Mouse (Mus musculus) T-helper 17 cell (primary cell): ENCODE data around the gene Cnot9.
"Not testable (repeated sequence)": the region's sequence is repeated elsewhere in the genome, so short reads cannot be mapped to it uniquely, and the experiment has no call there.

Experiments
- in situ Hi-C, 2 experiments: fragments of 300-600 bp; cut with MboI, MseI; formaldehyde crosslinking; loops; 1 replicate in 1 of 2; 2 replicates in 1 of 2; pipeline ENCODE4 v1.15.1; 2025; ENCODE audit warnings: high pct_unique_total_duplicates in 2 of 2

Gene Cnot9

DNA sequence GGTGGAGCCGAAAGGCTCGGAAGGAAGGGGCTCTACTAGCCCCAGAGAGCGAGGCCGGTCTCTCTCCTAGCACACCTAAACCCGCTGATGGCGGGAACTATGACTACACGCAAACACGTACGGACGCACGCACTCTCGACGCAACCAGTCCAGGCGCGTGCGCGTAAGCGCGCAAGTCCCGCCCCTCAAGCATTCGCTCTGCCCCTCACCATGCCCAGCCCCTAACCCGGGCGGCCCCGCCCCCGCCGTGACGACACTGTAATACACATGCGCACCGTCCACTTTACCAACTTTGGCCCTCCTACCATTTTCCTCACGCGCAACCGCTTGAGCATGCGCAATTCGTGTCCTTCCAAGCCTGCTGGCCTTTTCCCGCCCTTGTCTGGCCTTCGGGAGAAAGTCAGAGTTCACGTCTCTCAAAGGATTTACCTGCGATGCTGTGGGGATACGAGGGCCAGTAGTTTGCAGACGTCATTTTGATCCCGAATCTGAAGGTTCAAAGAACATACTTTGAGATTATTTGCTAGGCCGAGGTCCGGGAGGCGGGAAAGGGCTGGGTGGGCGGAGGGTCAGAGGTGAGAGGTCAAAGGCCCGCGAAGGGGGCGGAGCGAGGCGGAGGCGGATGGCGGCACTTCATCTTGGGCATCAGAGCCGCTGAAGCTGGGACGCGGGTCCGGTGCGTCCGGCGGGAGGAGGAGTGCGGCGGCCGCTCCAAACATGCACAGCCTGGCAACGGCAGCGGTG, at the start of gene Cnot9:
Gene Cnot9, plus strand, starts transcription at position 338 of the 744 bp plus-strand sequence.
- in situ Hi-C loops = loop anchor here in 1 of 2 experiments (10.0 kb wide), 1 partner anchor 79 kb away; the partner anchor contains the start of genes Bcs1l and Zfp142

DNA sequence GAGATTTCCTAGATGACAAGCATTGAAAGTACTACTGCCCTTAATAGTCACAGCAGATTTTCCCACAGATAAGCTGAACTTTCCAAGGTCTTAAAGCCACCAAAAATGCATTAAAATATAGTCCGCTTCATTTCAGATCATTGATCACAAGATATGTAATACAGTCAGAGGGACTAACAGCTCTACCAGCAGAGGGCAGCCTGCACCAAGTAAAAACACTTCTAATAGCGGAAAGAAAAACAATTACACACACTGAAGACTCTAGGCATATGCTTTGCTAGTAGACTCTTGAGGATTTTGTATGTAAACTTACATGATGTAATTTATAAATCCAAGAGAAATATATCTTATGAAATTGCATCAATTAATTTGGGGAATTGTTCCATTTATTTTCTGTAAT, 45.6 kb upstream of the Cnot9 start:
- in situ Hi-C loops = no loop called here

DNA sequence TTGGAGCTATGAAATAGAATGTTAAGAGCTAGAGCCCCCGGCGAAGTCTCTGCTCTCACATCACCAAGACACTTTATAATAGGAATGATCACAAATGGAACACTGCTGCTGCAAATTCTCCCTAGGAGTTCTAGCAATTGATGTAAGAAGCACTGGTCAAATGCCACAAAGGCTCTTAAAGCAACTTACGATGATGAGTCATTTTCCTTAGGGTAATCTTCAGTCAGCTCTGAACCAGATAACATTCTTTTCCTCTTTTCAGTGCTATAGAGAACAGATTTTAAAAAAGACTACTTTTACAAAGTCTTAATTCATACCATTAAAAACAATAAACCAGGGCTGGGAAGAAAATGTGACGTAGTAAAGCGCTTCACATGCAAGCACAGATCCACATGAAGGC, 20.1 kb upstream of the Cnot9 start:
- in situ Hi-C loops = loop anchor here in 1 of 2 experiments (5.0 kb wide), 1 partner anchor 68 kb away; no protein-coding TSS in a partner anchor

- in situ Hi-C loops = loop anchor here in 1 of 2 experiments (10.0 kb wide), 1 partner anchor 84 kb away; the partner anchor contains the start of genes Bcs1l and Zfp142
These were observed 4.8 kb upstream of the Cnot9 start for GRCm38 (mm10) chr1:74501106-74501505.

- in situ Hi-C loops = loop anchor here in 1 of 2 experiments (10.0 kb wide), 1 partner anchor 79 kb away; the partner anchor contains the start of genes Bcs1l and Zfp142
These were observed 501 bp upstream of the Cnot9 start for GRCm38 (mm10) chr1:74505393-74505720.

DNA sequence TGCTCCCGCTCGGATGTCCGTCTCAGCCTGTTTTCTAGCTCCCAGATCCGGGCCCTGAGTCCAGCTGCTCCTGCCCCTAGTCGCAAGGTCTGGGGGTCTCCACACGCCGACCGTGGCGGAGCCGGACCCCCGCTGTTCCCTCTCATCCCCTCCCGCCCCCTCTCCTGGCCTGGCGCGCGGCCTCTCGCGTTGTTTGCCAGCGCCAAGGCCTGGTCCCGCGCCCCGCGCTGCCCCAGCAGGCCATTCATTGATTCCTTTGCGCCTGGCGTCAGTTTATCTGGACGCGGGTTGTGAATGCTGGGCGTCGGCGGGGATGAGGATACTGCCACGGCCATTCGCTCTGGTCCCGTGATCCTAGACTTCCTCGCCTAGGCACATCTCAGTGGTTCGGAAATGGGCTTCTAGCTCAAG, 618 bp downstream of the Cnot9 start:
- in situ Hi-C loops = loop anchor here in 1 of 2 experiments (10.0 kb wide), 1 partner anchor 78 kb away; the partner anchor contains the start of genes Bcs1l and Zfp142

DNA sequence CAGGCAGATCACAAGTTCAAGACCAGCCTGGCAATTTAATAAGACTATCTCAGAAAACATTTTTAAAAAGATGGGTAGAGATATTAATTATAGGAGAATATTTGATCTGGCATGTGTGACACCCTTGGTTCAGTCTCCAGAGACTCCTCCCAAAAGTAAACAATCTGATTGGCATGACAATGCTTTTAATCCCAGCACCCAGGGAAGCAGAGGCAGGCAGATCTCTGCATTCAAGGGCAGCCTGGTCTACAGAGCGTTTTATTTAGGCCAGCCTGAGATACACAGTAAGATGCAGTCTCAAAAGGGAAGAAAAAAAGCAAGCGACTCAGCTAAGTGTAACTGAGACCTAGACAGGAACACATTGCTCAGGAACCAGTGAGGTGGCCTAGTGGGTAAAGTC, 1.9 kb downstream of the Cnot9 start:
- in situ Hi-C loops = loop anchor here in 1 of 2 experiments (10.0 kb wide), 1 partner anchor 77 kb away; the partner anchor contains the start of genes Bcs1l and Zfp142

DNA sequence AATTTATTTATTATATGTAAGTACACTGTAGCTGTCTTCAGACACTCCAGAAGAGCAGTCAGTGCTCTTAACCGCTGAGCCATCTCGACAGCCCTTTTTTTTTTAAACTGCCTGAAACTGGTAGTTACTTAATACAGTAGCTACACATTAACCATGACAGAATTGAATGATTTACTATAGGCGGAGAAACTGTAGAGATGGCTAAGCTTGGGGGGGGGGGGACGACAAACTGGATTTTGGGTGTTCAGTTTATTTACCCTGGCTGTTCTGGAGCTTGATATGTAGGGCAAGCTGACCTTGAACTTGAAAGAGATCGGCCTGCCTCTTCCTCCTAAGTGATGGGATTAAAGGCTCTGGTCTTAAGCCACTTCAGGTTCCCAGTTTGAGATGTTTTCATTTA, 5.4 kb downstream of the Cnot9 start:
- in situ Hi-C loops = no loop called here

DNA sequence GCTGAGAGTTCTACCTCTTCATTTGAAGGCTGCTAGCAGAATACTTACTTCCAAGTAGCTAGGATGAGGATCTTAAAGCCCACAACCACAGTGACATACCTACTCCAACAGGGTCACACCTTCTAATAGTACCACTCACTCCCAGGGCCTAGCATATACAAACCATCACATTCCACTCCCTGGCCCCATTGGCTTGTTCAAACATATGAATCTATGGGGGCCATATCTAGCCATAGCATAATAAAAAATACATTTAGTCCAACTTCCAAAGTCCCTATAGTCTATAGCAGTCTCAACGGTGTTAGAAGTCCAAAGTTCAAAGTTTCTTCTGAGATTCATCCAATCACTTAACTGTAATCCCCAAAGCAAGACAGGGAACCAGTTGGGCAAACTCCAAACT, 7.1 kb downstream of the Cnot9 start:
- in situ Hi-C loops = not testable (repeated sequence)

DNA sequence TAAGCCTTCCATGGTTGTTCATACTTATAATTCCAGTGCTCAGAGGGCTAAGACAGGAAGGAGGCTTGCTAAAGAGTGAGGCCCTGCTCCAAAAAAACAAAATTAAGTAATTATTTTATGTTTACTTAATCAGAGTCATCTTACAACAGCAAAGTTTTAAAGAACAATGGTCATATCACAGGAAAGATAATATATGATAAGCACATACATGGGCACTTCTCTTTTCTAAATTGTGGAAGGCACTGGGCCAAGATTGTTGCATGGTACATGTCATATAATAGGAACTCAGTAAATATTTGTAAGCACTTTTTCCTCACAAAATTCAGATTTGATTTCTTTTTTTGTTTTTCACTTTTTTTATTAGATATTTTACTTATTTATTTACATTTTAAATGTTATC, 14.0 kb downstream of the Cnot9 start:
- in situ Hi-C loops = no loop called here

GRCm38 (mm10) chr1:74524746-74525145, 18.9 kb downstream of the Cnot9 start:
- in situ Hi-C loops = no loop called here

- in situ Hi-C loops = no loop called here
These were observed 22.7 kb downstream of the Cnot9 start for GRCm38 (mm10) chr1:74528589-74528988.

DNA sequence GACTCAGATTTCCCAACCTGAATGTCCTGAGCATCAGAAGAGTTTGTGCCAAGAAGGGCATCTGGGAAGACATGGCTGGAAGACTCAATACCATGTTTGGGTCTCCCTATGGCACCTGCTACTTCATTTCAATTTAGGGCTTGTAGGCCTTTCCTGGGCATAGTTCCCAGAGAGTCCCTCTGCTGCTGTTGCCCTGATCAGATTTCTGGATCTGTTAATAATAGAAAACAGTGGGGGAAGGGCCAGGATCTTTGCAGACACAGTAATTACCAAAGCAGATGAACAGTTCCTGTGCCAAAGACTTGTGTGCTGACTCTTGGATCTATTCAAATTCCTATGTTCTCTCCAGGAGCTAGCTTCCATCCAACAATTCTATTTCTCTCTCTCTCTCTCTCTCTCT, 32.8 kb downstream of the Cnot9 start:
- in situ Hi-C loops = no loop called here

DNA sequence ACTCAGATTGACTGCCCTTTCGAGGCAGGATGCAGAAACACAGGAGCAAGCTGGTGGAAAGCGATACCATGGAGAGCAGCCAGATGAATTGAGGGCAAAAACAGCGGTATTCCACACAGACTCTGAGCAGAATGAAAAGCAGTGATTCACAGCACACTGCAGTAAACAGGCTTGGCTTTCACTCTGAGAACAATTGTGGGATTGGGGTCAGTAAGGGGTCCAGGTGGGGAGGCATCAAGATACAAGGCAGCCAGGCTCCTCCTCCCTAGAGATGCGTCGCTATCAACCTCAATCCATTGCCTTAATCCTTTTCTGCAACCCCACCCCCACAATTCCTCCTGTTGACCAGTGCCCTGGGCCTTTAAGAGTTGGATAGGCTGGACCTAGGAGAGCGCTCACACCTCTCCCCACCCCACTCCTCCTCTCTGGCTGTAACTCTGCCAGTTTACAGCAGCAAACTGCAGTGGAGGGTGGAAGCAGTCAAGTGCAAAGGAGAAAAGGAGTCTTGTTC, 36.6 kb downstream of the Cnot9 start, which contains the start of gene Plcd4:
Gene Plcd4, plus strand, starts transcription at position 438 of the 511 bp plus-strand sequence.
- in situ Hi-C loops = no loop called here

GRCm38 (mm10) chr1:74544184-74544583, 38.3 kb downstream of the Cnot9 start, which contains the start of gene Usp37:
Gene Usp37, minus strand, starts transcription at chr1:74544284.
- in situ Hi-C loops = no loop called here

DNA sequence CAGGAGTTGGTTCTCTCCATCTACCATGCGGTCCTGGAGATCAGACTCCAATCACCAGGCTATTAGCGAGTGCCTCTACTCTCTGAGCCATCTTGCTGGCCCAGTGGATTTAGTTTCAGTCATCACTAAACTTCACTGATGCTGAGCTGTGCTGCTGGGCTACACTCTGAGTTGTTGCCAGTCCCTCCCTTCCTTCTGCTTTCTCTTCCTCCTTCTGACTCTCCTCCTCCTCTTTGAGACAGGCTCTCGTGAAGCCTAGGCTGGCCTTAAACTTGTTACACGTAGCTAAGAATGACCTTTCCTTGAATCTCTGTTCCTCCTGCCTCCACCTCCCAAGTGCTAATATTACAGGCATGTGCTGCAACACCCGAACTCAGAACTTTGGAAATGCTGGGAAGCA, 53.2 kb downstream of the Cnot9 start:
- in situ Hi-C loops = no loop called here

DNA sequence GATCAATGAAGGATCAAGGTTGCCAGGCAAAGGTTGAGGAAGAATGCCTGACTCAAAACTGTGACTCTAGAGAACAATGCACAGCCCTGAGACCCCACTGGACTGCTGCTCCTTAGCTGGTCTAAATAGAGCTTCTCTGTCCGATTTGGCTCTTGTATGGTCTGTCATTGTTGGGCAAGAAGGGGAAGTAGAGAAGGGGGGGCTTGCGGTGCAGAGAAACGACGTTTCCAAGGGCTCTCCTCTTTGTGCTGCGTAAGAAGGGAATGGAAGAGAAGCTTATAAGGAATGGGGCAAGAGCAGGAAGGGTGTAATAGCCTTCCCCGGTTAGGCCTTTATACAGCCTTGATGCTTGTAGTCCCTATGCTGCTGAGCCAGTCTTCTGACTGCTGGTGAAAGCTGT, 60.0 kb downstream of the Cnot9 start:
- in situ Hi-C loops = no loop called here

DNA sequence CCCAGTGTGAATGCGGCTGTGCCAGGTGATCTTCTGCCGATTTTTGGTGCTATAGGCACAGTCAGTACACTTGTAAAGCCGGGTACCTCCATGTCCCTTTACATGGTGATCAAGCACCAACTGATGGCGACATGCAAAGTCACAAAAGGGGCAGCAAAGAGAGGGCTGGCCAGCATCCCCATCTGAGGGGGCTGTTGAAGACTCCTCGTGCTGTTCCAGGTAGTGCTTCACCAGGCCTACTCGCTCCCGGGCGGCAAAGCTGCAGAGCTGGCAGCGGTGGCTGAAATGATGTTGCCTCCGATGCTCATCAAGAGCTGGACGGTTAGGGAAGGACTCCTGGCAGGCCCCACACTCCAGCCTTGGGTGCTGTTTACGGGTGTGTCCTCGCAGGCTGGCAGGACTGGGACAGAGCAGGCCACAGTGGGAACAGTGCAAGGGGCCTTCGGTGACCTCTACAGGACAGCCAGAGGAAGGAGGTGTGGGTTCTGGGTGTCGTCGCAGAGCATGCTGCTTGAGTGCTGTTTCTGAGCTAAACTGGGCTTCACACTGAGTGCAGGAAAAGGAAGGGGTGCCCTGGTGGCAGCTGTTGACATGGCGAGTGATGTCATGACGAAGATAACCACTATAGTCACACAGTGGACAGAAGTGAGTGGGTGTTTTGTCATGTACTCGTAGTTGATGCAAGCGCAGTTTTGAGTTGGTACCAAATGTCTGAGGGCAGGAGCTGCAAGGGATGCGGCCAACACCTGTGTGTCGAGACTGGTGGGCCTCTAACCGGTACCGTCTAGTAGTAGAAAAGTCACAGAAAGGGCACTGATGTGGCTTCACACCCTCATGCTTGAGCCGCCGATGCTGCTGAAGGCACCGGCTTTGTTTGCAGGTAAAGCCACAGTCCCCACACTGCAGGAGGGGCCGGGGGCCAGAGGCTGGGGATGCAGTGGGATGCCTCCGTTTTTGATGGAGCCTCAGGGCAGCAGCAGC, 64.2 kb downstream of the Cnot9 start:
- in situ Hi-C loops = no loop called here
